Mouse (Mus musculus): ENCODE data around the gene Prmt3.

The Prmt3 gene

DNA sequence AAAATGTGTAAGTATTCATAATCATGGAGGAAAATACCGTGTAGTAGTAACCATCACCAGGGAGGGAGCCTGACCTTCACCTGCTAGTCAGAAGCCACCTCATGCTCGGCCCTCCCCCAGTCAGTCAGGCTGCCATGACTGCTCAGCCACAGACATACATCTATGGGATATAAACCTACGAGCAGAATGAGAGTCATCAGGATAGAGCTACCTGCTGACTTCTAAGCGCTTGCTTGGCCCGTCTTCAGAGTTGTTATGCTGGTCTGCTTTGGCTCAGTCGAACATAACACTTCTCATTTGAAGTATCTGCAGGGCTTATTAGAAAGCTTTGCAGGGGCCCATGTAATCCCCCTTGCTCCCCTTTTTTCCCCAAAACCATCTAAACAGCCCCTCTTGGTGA, 25.4 kb downstream of the Prmt3 start:
- DNase-seq: no peak

DNA sequence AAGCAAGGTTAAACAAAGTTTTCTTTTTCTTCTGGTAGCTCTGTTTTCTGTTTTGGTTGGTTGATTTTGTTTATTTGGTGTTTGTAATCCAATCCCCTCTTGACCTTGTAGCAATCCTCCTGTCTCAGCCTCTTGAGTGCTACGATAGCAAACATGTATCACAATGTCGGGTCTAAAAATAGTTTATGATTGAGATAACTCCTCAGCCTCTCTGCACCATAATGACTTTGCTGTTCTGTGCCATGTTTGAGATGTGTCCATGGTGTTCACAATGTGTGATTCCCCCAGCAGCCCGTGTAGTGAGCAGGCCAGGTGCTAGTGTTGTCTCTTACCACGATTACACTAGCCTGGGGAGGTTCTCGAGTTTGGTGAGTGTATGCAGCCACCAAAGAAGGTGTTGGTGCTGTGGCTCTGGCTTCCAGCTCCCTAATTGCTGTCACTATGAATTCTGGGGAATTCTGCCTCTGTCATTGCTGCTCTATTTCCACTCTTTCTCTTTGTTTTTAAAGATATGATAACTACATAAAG, 26.6 kb downstream of the Prmt3 start:
- DNase-seq: no peak

DNA sequence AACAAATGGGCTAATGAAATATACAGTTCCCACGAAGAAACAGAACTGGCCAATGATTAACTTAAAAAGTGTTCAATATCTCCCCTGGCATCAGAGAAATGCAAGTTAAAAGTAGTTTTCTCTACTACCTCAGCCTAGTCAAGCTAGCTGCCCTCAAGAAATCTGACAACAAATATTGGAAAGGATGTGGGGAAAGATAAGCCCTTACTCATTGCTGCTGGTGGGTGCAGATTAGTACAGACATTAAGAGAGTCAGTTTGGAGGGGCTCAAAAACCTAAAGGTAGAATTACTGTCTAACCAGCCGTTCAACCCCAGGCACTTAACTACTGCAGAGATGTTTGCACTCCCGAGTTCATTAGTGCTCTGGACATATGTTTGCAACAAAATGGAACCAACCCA, 27.5 kb downstream of the Prmt3 start:
- no peak for DNase-seq

DNA sequence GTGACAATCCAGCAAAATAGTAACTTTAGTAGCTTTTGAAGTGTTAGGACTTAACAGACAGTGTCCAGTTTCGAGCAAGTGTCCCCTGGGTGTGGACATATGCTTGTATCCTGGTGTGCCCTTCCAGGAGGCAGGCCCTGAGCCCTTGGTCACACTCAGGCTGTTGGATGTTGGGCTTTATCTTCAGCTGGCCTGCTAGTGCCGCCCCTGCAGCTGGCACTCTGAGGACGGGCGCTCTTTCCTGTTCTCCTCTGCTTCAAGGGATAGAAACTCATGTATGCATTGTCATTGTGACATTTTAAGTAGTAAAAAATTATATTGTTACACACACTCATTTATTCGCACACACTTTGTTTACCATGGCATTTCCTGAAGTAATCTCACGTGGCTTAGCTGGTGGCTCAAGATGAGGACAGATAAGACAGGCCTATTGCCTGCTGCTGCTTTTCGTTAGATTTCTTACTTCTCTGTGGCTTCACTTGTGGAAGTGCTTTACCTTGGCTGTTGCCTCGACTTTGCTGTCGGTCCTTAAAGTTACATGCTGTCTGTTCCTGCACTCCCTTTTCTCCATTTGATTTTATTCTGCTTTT, 29.0 kb downstream of the Prmt3 start:
- no peak for DNase-seq

DNA sequence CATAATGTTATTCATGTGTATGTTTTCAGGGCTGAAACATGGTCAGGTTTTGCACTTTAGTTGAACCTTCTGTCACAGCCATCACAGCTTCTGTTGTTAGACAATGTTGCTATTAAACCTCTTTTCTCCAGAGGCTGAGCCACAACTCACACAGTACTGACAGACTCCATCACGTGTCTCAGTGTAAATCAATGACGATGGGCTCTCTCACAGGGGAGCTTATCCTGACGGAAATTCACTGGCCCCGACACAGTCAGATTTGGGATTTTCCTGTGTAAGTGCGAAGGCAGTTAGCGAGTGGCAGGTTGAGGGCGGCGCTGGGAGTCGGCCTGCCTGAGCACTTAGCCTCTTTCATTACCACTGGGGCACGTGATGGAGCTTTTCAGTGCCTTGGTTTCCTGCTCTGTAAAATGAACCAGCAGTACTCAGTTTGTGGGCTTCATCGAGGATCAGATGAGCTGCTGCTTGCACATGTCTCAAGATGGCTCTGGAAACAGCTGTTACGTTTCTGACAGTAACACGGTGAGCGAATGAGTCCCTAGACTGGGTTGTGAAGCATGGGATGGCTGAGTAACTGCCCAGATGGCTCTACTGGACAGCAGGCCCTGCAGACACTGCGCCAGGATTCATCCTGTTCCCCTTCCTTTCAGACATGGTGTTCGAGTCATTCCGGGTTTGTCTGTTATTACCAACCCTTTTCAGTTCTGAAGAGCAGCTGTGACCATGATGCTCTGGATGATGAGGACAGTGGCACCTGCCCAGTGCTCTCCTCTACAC, 29.9 kb downstream of the Prmt3 start:
- DNase-seq: no peak

DNA sequence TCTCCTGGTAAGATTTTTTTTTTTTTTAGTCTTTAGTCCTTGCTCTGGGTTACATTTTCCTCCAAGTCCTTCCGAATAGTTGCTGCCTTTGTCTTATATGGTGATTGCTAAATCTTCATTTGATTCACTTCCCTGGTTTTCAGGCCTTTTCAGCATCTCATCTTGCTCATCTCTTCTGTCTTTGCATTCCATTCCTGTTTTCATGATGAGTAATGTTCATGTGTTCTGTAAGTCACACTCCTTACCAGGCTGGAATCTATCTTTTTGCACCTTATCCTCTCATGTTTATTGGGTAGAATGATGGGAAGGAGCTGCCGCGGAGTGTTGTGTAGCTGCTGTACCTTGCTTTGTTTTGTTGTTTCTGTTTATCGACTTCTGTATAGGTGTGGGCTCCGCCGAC, 31.0 kb downstream of the Prmt3 start:
- no peak for DNase-seq

DNA sequence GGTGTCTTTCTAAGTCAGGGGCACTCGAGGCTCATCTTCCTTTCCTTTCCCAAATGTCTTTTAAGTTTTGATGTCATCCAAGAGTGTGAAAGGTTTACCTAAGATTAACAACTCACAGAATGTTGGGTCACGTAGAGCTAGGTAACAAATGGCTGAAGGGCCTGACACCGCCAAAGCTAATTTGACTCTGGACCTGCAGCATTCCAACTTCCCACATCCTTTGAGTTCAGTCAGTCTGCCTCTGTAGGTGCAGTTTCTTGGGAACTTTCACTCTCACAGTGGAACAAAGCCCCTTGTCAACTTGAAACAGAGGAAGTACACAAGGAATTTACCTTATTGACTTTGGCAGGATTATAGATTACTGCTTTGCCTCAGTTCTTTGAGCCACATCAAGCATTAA, 31.4 kb downstream of the Prmt3 start:
- no peak for DNase-seq

DNA sequence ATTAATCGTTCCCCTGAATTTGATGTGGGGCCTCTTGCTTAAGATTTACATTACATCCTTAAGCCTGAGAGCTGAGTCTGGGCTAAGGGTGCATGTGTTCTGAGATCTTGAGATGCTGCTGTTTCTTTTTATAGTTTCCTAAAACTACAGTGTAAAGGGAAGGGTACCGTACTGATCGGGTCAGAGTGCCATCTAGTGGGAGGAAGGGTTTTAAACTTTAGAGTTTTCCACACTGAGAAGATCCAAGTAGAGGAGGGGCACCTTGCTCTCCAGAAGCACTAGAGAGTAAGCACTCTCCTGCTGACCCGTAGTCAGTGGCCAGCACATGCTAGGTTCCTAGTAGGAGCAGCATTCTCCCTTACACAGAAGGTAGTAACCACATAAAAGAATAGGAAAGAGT, 33.2 kb downstream of the Prmt3 start:
- DNase-seq: no peak

DNA sequence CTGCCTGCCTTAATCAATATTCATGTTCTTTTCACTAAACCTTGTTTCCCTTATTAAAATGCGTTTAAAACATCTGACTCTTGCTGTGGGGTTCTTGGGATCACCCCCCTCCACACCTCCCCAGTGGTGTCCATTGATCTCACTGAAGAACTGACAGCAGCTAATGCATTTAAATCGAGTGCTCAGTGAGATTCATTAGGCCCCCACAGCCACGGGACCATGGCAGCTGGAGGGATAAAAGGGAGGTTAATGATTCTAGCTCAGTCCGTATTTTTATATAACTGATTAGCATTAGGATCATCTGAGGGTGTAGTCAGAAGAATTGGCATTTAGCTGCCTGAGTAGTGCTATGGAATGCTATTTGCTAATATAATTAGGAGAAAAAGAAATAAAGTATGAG, 41.2 kb downstream of the Prmt3 start:
- DNase-seq: no peak

DNA sequence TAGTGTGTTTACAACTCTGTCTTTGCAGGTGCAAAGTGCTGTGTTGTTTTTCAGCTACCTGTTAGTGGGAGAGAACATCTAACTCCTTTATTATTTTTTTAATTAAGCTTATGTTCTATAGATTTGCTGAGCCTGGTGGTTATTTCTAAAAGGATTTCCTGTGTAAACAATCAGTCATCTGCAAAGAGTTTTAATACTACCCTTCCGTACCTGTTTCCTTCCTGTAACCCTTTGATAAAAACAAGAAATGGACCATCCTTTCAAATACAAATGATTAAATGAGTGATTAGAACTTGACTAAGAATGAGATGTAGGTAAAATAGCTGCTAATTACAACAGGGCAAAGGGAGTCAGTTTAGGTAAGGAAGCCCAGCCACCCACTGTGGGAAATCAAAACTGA, 43.2 kb downstream of the Prmt3 start:
- DNase-seq: no peak

DNA sequence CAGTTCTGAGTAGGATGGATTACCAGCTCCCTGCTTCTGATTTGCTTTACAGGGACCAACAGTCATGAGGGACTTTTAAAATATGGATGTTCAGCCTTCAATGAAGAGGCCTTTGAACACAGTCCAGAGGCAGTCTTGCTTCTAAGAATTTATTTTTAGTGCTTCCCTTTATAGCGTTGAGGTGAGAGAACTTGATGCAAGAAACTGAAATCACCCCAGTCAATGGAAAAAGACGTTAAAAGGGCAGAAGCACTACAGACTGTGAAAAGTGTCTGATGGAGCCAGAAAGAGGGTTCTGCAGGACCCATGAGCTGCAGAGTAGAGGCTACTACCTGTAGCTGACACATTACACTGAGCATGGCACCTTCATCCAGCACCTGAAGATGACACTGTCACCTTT, 43.9 kb downstream of the Prmt3 start:
- no peak for DNase-seq

DNA sequence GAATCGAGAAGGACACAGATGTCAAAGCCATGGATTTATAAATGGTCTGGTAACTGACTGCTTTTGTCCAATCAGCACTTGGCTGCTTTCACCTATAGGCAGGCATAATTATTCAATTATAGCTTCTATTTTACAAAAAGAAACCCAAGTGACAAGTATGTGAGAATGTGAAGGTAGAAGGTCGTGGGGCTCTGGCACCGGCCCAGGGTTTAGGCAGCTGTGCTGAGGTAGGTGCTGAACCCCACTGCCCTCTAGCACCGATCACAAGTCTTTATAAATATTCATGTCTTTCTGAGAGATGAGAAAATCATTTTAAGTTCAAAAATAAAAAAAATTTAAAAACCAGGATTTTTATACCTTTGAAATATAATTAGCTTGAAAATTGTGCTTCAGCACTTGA, 45.4 kb downstream of the Prmt3 start:
- no peak for DNase-seq

DNA sequence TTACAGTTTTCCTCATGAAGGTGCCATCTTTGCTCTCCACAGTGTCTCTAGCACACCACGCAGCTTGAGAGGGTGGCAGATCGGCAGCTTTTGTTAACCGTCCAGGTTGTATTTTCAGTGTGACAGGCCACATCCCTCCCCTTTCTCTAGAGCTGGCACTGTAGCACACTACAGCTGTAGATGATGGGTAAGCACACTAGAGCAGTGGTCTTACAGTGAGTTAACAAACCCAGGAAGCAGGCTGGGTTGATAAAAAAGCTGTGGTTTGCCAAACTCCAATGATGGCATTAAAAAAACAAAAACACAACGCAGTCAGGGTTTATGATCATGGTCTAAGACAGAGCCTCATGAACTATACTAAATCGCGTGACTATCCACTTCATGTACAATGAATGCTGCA, 45.9 kb downstream of the Prmt3 start:
- DNase-seq: no peak

DNA sequence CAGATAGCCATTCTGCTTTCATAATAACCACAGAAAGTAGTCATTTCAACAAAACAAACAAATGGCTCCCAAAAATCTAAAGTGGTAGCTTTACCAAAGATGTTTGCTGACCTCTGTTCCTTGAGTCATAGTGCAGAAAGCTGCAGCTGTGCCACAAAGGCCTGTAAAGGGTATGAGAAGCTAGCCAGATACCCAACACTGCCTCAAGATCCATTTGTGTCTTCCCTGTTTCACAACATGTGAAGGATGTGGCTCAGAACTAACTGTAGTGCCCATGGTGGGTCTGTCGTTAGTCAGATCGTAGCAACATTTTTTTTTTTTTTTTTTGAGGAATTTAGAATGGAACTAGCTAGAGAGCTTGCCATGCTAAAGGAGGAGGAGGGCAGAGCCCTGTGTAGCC, 46.4 kb downstream of the Prmt3 start:
- DNase-seq: no peak

DNA sequence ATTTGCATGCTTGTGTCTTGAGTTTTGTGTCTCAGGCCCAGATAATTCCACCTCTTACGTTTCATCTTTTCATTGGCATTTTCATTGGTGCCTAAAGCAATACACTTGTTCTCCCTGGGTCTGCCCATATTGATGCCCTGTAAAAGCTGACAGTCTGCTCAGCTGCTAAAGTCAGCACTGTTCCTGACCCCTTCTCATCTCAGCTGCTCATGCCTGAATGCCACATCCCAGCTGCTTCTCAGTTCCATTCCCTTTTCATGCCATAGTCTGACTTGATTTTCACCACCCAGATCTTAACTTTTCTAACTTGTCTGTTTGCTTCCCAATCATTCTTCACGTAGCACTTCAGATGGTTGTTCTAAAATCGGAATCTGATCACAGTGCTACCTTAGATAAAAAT, 47.3 kb downstream of the Prmt3 start:
- DNase-seq: no peak

DNA sequence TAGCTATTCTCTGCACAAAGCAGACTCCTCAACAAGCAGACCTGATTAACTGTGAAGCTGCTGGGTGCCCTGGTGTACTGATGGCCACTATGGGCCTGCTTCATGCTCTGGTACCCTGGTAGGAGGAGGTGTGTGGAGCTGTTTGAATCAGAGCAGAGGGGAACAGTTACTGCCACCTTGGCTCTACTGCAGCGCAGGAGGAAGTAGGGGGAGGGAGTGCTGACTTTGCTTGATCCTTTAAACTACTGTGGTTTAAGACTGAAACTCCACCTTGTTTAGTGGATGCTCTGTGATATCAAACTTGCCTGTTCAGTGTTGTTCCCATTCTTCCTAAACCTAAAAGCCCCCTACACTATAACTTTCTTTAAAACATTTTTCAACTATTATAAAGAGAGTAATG, 49.8 kb downstream of the Prmt3 start:
- DNase-seq: no peak

DNA sequence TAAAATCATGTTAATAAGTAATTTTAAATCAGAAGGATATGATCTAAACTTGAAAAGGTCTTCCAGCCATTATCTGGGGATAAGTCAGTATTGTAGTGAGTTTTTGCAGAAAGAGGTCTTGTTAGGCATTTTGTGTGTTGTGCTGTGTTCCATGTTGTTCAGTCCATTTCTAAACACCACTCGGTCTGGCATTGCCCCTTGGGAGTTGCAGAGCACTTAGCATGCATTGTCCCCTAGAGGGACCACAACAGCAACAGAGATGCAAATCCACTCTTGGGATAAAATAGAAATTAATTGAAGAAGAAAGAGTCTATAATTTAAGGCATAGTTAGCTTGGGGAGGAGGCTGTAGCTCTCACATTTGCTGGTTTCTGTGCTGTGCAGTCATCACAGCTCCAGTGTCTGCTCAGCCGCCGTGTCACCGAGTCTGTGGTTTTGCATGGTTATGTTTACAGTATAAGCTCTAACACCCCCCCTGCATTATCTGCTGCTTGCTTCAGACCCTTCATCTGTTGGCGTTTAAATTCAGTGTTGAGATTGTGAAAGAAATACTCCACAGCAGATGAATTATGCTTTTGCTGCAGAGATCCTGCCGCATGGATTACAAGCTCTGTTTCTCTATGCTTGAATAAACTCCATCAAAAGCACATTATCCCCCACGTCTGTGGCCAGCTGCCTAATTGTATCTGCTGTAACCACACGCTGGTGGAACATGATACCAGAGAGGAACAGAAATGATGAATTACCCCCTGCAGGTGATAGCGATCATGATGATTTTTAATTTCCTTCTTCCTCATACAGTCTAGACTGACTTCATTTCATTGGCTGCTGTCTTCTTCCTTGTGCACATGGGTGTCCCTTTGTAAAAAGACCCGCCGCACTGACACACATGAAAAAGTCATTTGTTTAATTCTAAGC, 64.5 kb downstream of the Prmt3 start:
- peak; percentile 14 for DNase-seq

DNA sequence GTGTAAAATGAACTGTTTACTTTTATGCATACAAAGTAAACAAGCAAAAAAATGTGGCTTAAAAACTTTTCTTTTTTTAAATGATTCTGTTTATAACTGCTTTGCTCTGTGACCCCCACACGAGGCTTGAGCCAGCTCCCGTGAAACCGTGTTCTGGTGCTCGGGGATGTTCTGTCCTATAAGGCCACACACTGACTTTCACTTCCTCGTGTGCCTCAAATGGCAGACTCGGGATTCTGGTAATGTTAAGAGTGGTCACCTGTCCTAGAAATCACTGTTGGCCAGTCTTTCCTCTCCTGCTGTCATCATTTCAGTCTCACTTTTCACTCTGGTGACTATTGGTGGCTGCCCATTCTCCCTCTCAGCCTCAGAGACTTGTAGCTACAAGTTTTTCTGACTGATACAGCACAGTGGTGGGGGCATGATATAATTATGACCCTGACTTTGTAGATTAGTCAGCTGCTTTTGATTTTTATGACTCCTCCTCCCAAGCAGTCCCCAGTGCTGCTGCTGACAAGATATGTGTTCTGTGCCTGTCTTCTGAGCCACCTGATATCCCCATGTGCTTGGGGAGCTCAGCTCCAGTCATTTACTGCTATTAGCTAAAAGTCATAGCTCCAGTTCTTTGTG, 65.3 kb downstream of the Prmt3 start:
- DNase-seq: no peak

DNA sequence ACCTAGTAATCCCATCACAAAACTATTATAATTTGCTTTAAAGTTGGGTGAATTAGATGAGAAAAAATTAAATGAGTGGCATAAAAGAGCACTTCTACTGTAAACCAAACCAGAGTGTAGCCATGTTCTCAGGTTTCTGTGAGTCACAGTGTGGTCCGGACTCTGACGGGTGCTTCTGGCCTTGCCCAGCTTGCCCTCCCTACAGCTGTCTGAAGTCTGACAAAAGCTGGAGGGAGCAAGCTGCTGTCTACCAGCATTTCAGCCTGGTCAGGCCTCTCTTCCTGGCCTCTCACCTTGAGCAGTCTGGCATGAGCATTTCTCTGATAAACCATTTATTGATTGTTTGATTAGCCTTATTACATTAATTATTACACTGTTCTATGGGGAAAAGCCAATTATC, 69.8 kb downstream of the Prmt3 start:
- DNase-seq: no peak

DNA sequence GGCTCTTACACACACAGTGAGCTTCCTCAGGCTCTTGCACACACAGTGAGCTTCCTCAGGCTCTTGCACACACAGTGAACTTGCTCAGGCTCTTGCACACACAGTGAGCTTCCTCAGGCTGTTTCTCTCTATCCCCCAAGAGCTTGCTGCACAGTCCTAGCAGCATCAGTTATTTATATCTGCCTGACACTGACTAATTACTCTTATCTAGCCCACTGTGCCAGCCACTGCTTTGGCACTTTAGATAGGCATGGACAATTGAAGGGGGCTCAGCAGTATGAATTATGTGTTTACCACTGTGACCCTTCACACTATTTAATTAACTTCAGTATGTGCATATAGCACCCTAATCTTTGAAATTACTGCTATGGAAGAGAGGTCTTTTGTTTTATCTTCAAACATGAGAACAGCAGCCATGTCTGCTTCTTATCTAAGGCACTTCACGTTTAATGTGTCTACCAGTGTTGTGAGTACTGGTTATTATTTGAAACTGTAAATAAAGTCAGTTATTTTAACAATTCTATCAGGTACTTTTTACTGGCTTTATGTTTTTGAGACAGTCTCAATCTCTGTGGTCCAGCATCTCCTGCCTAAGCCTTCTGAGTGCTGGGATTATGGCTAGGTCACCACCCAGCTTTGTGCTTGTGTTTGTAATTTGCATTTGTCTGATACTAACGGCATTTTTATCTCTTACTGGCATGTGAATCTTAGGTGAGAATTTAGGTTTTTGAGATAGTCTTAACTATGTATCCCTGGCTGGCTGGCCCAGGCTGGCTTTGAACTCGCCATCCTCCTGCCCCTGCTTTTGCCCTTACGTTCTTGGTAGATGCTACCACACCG, 75.4 kb downstream of the Prmt3 start:
- DNase-seq: no peak

DNA sequence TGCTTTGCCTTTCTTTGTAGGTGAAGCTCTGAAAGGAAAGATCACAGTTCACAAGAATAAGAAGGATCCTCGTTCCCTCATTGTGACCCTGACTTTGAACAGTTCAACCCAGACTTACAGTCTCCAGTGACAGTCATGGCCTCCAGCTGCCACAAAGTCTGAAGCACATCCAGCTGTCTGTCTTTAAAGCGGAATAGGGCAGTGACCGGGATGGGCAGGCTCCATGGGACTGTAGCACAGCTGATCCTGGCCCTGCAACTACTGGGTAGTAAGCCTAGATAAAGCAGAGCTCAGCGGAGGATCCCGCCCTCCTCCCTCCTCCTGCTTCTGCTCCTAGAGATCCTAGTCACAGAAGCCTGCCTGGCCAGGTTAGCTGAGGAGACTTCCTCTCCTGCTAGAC, 79.2 kb downstream of the Prmt3 start:
- DNase-seq: no peak

DNA sequence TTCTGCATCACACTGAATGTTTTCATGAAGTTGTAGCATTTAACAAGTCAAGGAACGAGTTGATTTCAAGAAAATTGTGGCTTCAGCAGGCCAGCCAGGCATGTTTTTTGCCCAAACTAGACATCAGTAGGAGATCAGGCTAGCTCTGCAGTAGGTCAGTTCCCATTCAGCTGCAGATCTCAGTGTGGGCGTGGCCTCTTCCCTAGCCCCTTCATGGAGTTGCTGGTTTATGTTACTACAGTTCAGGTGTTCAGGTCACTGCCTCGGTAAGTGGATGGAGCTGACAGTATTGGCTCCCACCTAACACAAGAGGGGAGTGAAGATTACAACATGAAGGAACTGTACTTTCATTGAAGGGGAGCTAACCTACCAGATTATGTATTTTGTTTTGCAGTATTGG, 80.1 kb downstream of the Prmt3 start:
- no peak for DNase-seq

Data from right cerebral cortex, postnatal 4 days (tissue).